Mouse (Mus musculus) gastrocnemius, postnatal 14 days (tissue): ENCODE data around the gene Pebp1. TPM values are rescaled to one million over a fixed set of nuclear protein-coding genes. Genes with fewer than 3 reads are reported as not detected.

Source experiments
- DNase-seq: peaks from one replicate; pipeline ENCODE4 v3.0.0; 2021; ENCODE audit warnings: mixed read lengths
- intact Hi-C: fragments of 180-260 bp; cut with DNase I; formaldehyde crosslinking; loops from one replicate; pipeline ENCODE4 v1.15.1; 2025; ENCODE audit warnings: low total_unique reads
- total RNA-seq, 2 experiments: library from RNA; stranded (reverse); gene quantifications; 2 replicates each; pipeline ENCODE4 v1.2.3; 2021

The Pebp1 gene
- total RNA-seq, 2 experiments from 2014 or later, result 293 to 295 TPM

DNA sequence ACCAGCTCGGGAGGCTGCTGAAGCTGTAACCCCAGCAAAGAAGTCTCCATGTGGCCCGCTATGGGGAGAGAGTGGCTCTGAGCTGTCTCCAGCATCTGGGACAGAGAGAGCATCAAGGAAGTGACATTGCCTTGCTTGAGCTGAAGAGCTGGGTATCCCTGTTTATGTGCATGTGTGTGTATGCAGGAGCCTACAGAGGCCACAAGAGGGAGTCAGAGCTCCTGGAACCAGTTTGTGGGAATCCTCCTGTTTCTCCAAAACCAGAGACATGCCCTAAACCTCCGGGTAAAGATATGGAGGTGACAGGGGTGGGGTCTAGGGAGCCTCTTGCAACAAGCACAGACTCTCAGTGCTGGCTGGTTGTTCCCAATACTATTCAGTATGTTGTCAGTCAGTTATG, 3.9 kb upstream of the Pebp1 start:
- intact Hi-C loops, result loop anchor here (5.0 kb wide), 1 partner anchor 1516 kb away; no protein-coding TSS in a partner anchor
- DNase-seq, result no peak

- no peak for DNase-seq
- intact Hi-C loops, result loop anchor here (5.0 kb wide), 1 partner anchor 1517 kb away; no protein-coding TSS in a partner anchor
Measured at GRCm38 (mm10) chr5:117290081-117290480, 2.7 kb upstream of the Pebp1 start.

GRCm38 (mm10) chr5:117289646-117290045, 2.2 kb upstream of the Pebp1 start:
- DNase-seq, result no peak
- intact Hi-C loops, result loop anchor here (5.0 to 10.0 kb wide), 2 partner anchors 175 to 1518 kb away; partner anchors contain the start of gene Suds3

DNA sequence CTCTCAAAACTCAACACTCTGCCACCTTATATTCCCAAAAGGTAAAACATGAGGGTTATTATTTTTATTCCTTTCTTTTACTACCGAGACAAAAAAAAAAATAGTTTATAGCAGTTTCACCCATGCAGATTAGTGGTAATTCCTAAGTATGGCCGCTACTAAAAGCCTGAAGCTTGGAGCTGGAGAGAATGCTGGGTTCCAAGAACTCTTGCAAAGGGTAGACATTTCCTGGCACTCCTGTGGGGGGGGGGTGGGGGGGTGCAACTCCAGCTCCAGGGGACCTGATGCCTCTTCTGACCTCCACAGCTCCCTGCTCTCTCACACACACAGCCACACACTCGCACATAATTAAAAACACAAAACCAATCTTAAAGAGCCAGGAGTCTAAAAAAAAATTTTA, 1.1 kb downstream of the Pebp1 start:
- no peak for DNase-seq
- intact Hi-C loops, result loop anchor here (10.0 kb wide), 1 partner anchor 171 kb away; the partner anchor contains the start of gene Suds3

GRCm38 (mm10) chr5:117285266-117285665, 2.2 kb downstream of the Pebp1 start:
- intact Hi-C loops, result loop anchor here (10.0 kb wide), 1 partner anchor 170 kb away; the partner anchor contains the start of gene Suds3
- no peak for DNase-seq

- no peak for DNase-seq
- intact Hi-C loops, result loop anchor here (10.0 kb wide), 1 partner anchor 170 kb away; the partner anchor contains the start of gene Suds3
Measured at GRCm38 (mm10) chr5:117284682-117285081, 2.7 kb downstream of the Pebp1 start.

DNA sequence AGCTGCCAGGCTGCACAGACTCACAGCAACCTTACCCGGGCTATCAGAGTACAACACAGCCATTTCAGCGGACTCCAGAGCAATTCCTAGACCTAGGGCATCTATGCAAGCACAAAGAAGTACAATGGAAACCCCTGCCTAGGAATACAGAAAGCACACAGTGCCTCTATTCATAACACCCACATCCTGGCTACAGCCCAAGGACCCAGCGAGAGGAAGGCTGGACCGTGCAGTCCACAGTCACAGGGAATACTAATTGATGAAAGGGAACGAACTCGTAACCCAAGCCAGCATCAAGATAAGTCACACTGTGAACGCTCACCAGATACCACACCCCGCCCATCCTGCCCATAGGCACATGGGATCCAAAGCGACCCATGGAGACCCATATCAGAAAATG, 3.4 kb downstream of the Pebp1 start:
- no peak for DNase-seq
- intact Hi-C loops, result loop anchor here (10.0 kb wide), 1 partner anchor 169 kb away; the partner anchor contains the start of gene Suds3

DNA sequence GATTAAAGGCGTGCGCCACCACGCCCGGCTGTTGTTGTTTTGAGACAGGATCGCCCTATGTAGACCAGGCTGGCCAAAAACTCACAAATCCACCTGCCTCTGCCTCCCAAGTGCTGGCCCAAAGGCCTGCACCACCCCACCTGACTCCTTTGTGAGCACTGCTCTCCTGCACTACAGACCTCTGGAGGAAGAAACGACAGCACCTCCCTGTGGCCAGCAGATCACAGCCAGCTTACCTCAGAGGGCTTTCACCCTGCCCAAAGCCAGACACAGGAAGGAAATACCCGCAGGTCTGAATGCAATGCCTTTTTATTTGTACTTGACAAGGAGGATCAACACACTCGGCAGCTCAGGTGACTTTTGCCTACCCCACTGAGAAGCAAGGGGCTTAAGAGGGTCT, 5.1 kb downstream of the Pebp1 start:
- DNase-seq, result no peak
- intact Hi-C loops, result loop anchor here (10.0 kb wide), 1 partner anchor 168 kb away; the partner anchor contains the start of gene Suds3

DNA sequence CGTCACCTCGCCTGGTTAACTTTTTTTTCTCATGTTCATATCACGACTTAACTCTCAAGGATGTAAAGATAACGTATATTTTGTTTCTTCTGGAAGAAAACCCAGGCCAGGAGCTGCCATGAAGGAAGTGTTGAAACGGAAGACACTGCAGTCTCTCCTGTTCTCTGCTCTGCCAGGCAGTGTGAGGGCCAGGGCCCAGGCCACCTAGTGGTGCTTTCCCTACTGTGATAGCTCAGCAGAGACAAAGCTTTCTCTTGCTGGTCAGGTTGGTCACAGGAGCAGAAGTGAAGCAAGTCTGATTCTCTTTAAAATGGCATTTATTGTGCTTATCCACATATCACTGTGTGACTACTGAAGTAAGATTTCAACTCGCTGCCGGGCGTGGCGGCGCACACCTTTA, 5.9 kb downstream of the Pebp1 start:
- DNase-seq, result no peak
- intact Hi-C loops, result loop anchor here (10.0 kb wide), 1 partner anchor 167 kb away; the partner anchor contains the start of gene Suds3

- no peak for DNase-seq
- intact Hi-C loops, result loop anchor here (10.0 kb wide), 1 partner anchor 165 kb away; the partner anchor contains the start of gene Suds3
Measured at GRCm38 (mm10) chr5:117279669-117280050, 7.8 kb downstream of the Pebp1 start.

DNA sequence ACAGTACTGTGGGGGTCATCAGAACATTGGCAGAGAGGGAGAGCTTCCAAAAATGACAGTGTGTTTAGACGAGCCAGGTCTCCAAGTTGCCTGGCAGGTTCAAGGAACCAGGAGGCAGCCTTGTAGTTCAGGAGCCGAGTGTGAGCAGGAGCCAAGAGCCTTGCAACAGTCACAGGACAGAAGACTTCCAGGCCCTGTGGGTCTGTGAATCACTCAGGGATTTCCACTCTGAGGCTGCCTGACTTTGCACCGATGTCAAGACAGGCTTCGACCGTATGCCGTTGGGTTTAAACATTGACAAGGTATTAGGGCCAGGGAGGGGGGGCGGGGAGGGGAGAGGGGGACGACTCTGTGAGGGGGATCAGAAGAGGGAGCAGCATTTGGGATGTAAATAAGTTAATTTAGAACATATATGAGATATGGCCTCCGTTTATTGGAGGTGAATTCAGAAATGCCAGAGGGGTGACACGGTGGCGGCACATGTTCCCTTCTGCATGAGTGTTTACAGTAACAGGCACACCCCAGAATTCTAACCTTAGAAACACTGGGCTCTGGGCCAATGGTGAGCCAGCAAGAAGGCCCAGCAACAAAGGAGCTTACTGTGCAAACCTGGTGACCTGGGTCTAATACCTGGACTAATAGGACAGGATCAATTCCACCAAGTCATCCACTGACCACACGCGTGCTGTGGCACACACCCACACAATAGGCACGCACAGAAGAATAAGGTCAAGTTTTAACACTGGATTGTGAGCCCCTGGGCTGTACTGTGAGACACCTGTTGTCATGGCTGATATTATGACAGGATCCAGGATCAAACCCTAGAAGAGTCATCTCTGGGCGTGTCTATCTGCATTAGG, 8.4 kb downstream of the Pebp1 start:
- intact Hi-C loops, result no loop called here
- DNase-seq, result no peak

DNA sequence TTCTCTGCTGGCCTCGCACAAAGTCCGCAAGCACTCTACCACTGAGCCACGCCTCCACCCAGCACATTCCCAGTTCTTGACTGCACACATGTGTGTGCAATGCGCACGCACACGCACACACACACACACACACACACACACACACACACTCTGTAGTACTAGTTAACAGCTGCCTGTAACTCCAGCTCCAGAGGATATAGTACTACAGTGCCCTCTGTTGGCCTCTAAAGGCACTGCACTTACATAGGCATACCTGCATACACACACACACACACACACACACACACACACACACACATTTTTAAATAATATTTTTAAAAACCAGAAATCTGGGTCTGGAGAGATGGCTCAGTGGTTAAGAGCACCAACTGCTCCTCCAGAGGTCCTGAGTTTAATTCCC, 9.6 kb downstream of the Pebp1 start:
- intact Hi-C loops, result no loop called here
- DNase-seq, result no peak

- intact Hi-C loops, result no loop called here
- no peak for DNase-seq
Measured at GRCm38 (mm10) chr5:117274817-117275216, 12.6 kb downstream of the Pebp1 start.

DNA sequence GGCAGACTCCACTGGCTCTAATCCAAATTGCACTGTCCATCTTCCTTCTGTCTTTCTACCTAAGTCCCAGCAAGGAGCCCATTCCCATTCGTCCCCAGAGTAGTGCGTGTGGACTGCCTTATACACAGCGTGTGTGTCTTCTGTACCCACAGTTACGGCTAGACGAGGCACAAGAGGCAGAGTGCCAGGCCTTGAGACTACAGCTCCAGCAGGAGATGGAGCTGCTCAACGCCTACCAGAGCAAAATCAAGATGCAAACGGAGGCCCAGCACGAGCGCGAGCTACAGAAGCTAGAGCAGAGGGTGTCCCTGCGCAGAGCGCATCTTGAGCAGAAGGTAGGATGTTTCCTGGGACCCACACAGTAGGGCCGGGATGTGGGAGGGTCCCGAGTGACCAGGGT, 15.5 kb downstream of the Pebp1 start:
- no peak for DNase-seq
- intact Hi-C loops, result no loop called here

DNA sequence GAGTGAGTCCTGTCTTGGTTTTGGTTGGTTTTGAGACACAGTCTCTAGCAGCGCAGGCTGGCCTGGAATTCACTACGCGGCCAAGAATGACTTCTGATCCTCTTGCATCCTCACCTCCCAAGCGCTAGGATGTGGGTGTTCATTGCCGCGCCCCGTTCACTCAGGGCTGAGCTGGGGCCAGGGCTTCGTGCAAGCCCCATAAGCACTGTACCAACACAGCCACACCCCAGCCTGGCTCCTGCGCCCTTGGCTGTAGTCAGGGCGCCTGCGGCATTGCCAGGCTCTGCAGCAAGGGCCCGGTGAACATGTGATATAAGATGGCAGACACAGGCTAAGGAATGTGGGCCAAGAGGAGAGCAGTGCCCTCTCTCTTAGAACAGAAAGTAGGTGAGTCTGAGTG, 18.0 kb downstream of the Pebp1 start:
- intact Hi-C loops, result no loop called here
- no peak for DNase-seq

DNA sequence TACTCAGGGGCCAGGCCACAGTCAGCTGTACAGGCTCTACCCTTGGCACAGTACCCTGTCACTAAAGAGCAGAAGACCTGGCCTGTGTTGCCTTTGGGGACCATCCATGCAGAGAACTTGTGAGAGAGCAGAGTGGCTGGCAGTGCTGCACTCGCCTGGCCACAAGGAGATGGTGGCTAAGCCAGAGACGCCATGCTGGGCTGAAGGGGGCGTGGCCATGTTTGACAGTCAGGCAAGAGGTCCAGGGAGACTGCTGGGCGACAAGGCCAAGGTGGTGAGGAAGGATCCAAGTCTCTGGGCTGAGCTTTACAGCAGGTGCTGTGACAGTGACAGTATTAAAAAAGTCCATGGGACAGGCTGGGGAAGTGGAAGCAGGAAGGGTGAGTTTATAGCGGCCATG, 18.7 kb downstream of the Pebp1 start:
- no peak for DNase-seq
- intact Hi-C loops, result no loop called here

- intact Hi-C loops, result no loop called here
- no peak for DNase-seq
Measured at GRCm38 (mm10) chr5:117267913-117268312, 19.5 kb downstream of the Pebp1 start.

GRCm38 (mm10) chr5:117264701-117265100, 22.7 kb downstream of the Pebp1 start:
- intact Hi-C loops, result no loop called here
- no peak for DNase-seq

DNA sequence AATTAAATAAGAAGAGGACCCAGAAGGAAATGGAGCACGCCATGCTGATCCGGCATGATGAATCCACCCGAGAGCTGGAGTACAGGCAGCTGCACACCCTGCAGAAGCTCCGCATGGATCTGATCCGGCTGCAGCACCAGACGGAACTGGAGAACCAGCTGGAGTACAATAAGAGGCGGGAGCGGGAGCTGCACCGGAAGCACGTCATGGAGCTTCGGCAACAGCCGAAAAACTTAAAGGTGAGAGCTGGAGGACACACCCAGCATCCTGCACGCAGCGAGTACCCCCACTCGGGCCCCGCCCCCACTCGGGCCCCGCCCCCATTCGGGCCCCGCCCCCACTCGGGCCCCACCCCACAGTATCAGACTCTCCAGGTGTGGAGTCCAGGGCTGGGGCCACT, 23.9 kb downstream of the Pebp1 start:
- no peak for DNase-seq
- intact Hi-C loops, result no loop called here

DNA sequence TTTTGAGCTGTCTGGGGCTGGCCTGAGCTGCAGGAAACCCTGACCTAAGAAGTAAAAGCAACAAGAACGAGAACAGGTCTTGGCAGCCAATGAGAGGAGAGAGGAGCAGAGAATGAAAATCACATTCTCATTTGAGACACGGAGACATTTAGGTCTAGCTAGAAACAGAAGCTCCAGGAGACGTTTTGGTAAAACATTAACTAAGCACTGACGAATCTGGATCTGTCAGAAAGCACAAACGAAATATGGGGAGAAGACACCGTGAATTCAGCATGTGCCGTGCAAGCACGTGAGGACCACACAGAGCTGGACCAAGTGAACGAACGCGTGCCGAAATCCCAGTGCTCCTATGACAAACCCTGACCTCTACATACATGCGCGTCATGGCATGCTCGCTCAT, 29.1 kb downstream of the Pebp1 start:
- intact Hi-C loops, result no loop called here
- no peak for DNase-seq

- intact Hi-C loops, result no loop called here
- DNase-seq, result no peak
Measured at GRCm38 (mm10) chr5:117251763-117252162, 35.7 kb downstream of the Pebp1 start.
